Mouse (Mus musculus) ES-Bruce4 (cell line): ENCODE results near the gene Vps18.

Experiments
- CTCF ChIP-seq: IDR thresholded peaks from one replicate; pipeline ENCODE4 v1.8.1; 2011; ENCODE audit warnings: low read depth, low read length
- POLR2A ChIP-seq: IDR thresholded peaks from one replicate; pipeline ENCODE4 v1.8.1; 2011; ENCODE audit warnings: low read length; ENCODE audit not compliant: insufficient read depth

DNA sequence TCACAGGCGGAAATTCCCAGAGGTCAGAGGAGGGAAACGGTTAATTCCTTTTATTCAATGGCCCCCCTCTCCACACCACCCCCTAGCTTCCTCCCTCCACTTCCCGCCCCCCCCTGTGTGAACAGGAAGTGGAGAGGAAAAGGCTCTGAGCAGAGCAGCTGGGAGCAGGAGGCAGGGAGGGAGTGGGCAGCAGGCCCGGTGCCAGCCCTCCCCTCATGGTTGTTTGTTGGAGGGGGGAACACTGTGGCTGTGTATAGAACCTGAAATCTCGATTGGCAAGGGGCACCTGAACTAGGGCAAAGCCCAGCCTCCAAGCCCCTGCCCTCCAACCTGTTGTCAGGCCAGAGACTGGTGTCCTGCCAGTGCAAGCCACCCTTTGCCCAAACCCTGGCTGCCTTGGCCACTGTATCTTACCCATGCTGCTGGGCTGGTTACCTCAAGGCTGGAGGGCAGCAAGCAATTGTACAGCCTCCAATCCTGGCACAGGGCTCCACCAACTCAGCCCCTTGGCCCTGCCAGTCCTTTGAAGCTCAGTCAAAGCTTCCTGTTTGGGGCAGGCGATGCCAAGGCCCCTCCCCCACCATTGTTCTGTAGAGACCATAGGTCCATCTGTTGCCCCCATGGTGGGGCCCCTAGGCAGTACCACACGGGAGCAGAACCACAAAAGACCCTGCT is 12.4 kb downstream of the Vps18 start:
- TF ChIP-seq CTCF: no peak
- TF ChIP-seq POLR2A: no peak
